Mouse (Mus musculus): ENCODE results near the gene 4930452B06Rik. TPM values are rescaled to one million over a fixed set of nuclear protein-coding genes. Genes with fewer than 3 reads are reported as not detected.

Gene 4930452B06Rik
- total and polyA plus RNA-seq, 2 experiments, result 0.77 to 1.8 TPM

DNA sequence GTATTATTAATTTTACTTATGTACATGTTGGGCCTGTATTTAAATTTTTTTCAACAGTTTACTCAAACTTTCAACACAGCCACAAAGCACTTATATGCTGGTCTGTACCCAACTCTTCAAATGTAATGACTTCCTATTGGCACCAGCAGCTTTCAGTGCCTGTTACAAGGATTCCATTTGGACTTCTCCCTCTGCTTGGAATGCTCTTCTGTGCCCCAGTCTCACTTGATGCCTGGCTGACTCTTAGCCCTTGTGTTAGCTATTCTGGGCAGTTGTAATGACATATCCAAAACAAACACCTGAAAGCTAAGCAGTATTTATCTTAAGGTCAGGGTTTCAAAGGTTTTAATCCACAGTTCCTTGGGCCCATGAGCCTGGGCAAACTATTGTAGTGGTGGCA is 5.7 kb downstream of the 4930452B06Rik start:
- no peak overlapping the region for H3K9ac ChIP-seq (ENCODE audit: low read depth, low read length)
- no peak for TF ChIP-seq POLR2A (IDR thresholded peaks at IDR 0.05; ENCODE audit: extremely low read depth, insufficient read depth, low read length)
- TF ChIP-seq CTCF (IDR thresholded peaks at IDR 0.05; ENCODE audit: low read depth, low read length), result no peak
- no peak for DNase-seq (ENCODE audit: extremely low read depth, low read depth, low spot score)
- H3K36me3 ChIP-seq (ENCODE audit: control insufficient read depth, insufficient read depth, low read length), result no peaks in the 10 kb centered on the region
- H3K4me1 ChIP-seq (ENCODE audit: control insufficient read depth, insufficient read depth, low read length), result no peaks in the 10 kb centered on the region
- no peaks in the 10 kb centered on the region for H3K27me3 ChIP-seq (ENCODE audit: control insufficient read depth, insufficient read depth, low read length)
- no peaks in the 10 kb centered on the region for H3K79me2 ChIP-seq (ENCODE audit: control insufficient read depth, insufficient read depth, low read length)
- no peak overlapping the region for H3K27ac ChIP-seq (replicated peaks; ENCODE audit: insufficient read depth, low read depth, low read length)
- no peak overlapping the region for H3K4me3 ChIP-seq (ENCODE audit: insufficient read depth, low read depth, low read length)

DNA sequence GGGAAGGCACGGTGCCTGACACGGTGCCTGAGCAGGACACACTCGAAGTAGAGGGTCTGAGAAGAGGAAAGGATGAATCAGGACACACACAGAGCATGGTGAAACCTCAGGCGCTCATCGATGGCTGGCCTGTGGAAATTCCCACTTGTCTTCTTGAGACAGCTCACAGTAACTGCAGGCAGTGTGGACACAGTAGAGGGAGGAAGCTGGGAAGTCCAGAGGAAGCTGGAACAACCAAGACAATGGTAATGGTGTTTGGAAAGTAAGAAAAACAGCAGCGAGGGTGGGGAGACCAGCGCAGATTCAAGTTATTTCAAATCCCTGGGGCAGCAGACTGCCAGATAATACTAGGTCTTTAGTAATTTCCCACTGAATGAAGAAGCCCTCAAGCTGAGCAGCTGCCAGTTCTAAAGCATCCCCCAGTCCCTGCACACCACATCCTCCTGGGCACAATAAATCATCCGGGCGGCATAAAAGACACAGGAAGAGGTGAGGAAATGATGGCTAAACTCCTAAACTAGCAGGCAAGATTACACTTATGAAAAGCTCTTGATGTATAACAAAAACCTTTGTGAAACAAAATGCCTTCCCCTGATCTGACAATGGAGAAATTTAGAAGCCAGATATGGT is 24.3 kb downstream of the 4930452B06Rik start:
- no peaks in the 10 kb centered on the region for H3K27me3 ChIP-seq (ENCODE audit: control insufficient read depth, insufficient read depth, low read length)
- no peak overlapping the region for H3K27ac ChIP-seq (replicated peaks; ENCODE audit: insufficient read depth, low read depth, low read length)
- no peak overlapping the region for H3K9ac ChIP-seq (ENCODE audit: low read depth, low read length)
- DNase-seq (ENCODE audit: extremely low read depth, low read depth, low spot score), result no peak
- 74% methylated on average over 9 of the region's 9 CpGs for WGBS
- no peaks in the 10 kb centered on the region for H3K36me3 ChIP-seq (ENCODE audit: control insufficient read depth, insufficient read depth, low read length)
- TF ChIP-seq CTCF (IDR thresholded peaks at IDR 0.05; ENCODE audit: low read depth, low read length), result no peak
- TF ChIP-seq POLR2A (IDR thresholded peaks at IDR 0.05; ENCODE audit: extremely low read depth, insufficient read depth, low read length), result no peak
- H3K4me3 ChIP-seq (ENCODE audit: insufficient read depth, low read depth, low read length), result no peak overlapping the region
- H3K79me2 ChIP-seq (ENCODE audit: control insufficient read depth, insufficient read depth, low read length), result no peaks in the 10 kb centered on the region
- H3K4me1 ChIP-seq (ENCODE audit: control insufficient read depth, insufficient read depth, low read length), result no peaks in the 10 kb centered on the region

DNA sequence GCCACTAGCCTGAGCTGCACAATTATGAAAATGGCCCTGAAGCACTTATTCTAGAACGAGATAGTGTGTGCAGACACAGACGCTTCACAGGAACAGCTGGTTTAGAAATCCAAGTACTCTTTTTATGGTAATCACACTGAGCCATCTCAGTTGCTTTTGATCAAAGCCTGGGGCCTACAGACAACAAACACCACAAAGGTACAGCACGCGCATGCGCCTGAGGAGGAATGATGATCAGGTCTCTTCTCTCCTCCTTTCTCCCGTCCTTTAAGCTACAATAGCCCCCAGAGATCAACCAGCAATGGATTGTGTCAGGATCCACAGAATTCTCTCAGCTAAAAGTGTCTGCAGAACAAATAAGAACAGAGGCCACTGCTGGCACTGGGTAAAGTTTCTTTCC is 33.8 kb downstream of the 4930452B06Rik start:
- no peaks in the 10 kb centered on the region for H3K4me1 ChIP-seq (ENCODE audit: control insufficient read depth, insufficient read depth, low read length)
- H3K36me3 ChIP-seq (ENCODE audit: control insufficient read depth, insufficient read depth, low read length), result no peaks in the 10 kb centered on the region
- H3K27me3 ChIP-seq (ENCODE audit: control insufficient read depth, insufficient read depth, low read length), result no peaks in the 10 kb centered on the region
- TF ChIP-seq POLR2A (IDR thresholded peaks at IDR 0.05; ENCODE audit: extremely low read depth, insufficient read depth, low read length) (no peak), CTCF (IDR thresholded peaks at IDR 0.05; ENCODE audit: low read depth, low read length) (no peak)
- no peak overlapping the region for H3K4me3 ChIP-seq (ENCODE audit: insufficient read depth, low read depth, low read length)
- no peaks in the 10 kb centered on the region for H3K79me2 ChIP-seq (ENCODE audit: control insufficient read depth, insufficient read depth, low read length)
- WGBS, result 90% methylated on average over 6 of the region's 6 CpGs
- H3K9ac ChIP-seq (ENCODE audit: low read depth, low read length), result no peak overlapping the region
- no peak overlapping the region for H3K27ac ChIP-seq (replicated peaks; ENCODE audit: insufficient read depth, low read depth, low read length)
- no peak for DNase-seq (ENCODE audit: extremely low read depth, low read depth, low spot score)

DNA sequence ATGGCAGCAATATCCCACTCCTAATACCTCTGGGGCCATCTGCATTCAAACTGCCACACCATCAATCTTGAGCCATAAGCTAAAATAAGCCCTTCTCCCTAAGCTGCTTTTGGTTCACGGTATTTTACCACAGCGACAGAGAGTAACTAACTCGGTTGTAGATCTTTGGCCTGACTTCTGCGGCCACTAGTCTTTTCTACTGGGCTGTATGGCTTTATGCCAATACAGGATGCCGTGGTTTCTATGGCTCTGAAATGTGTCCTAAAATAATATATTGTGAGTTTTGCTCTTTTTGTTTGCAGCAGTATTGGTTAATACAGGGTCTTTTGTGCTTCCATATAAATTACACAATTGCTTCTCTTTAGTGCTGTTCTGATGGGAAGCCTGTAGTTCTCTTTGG is 37.6 kb downstream of the 4930452B06Rik start:
- TF ChIP-seq CTCF (IDR thresholded peaks at IDR 0.05; ENCODE audit: low read depth, low read length) (no peak), POLR2A (IDR thresholded peaks at IDR 0.05; ENCODE audit: extremely low read depth, insufficient read depth, low read length) (no peak)
- Histone ChIP-seq H3K4me3 (ENCODE audit: insufficient read depth, low read depth, low read length) (no peak overlapping the region), H3K27me3 (ENCODE audit: control insufficient read depth, insufficient read depth, low read length) (no peaks in the 10 kb centered on the region), H3K9ac (ENCODE audit: low read depth, low read length) (no peak overlapping the region), H3K4me1 (ENCODE audit: control insufficient read depth, insufficient read depth, low read length) (no peaks in the 10 kb centered on the region), H3K36me3 (ENCODE audit: control insufficient read depth, insufficient read depth, low read length) (no peaks in the 10 kb centered on the region), H3K27ac (replicated peaks; ENCODE audit: insufficient read depth, low read depth, low read length) (no peak overlapping the region), H3K79me2 (ENCODE audit: control insufficient read depth, insufficient read depth, low read length) (no peaks in the 10 kb centered on the region)
- DNase-seq (ENCODE audit: extremely low read depth, low read depth, low spot score), result no peak
- 90% methylated on average over 5 of the region's 5 CpGs for WGBS

DNA sequence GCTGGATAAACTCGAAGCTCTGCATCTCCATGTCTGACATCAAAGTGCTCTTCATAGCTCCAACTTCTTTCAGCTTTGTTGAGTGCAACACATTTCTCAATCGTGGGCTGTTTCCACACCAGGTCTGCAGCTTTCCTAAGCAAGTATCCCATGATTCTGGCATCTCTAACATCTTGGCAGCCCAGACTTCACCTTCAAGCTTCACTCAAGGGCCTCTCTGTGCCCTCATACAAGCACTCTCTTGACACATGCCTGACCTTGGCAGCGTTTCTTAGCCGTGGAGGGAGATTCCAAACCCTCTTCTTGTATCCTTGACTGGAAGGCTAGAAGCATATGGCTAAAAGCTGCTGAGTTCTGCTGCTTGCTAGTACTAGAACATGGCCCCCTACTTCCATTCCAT is 38.6 kb downstream of the 4930452B06Rik start:
- no peaks in the 10 kb centered on the region for H3K36me3 ChIP-seq (ENCODE audit: control insufficient read depth, insufficient read depth, low read length)
- H3K27me3 ChIP-seq (ENCODE audit: control insufficient read depth, insufficient read depth, low read length), result no peaks in the 10 kb centered on the region
- 82% methylated on average over 4 of the region's 4 CpGs for WGBS
- no peaks in the 10 kb centered on the region for H3K79me2 ChIP-seq (ENCODE audit: control insufficient read depth, insufficient read depth, low read length)
- no peak overlapping the region for H3K4me3 ChIP-seq (ENCODE audit: insufficient read depth, low read depth, low read length)
- H3K9ac ChIP-seq (ENCODE audit: low read depth, low read length), result no peak overlapping the region
- H3K4me1 ChIP-seq (ENCODE audit: control insufficient read depth, insufficient read depth, low read length), result no peaks in the 10 kb centered on the region
- no peak overlapping the region for H3K27ac ChIP-seq (replicated peaks; ENCODE audit: insufficient read depth, low read depth, low read length)
- TF ChIP-seq CTCF (IDR thresholded peaks at IDR 0.05; ENCODE audit: low read depth, low read length), result no peak
- no peak for DNase-seq (ENCODE audit: extremely low read depth, low read depth, low spot score)

DNA sequence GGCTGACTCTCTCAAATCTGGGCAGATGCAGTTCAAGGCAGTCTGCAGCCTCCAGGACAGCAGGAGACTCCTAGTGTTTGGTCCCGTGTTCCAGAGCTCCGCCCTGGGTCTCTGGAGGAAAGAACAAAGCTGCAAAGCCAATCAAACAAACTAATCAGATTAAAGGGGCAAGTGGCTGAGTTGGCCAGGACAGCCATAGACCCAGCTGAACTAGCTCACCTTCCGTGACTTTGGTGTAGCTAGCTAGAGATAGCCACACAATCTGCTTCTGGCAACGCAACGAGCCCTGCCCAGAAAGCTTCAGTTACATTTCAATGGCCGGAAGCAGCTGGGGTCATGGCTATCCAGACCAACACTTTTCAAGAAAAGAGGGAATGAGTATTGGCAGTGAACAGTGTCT is 44.9 kb downstream of the 4930452B06Rik start:
- Histone ChIP-seq H3K79me2 (ENCODE audit: control insufficient read depth, insufficient read depth, low read length) (no peaks in the 10 kb centered on the region), H3K27ac (replicated peaks; ENCODE audit: insufficient read depth, low read depth, low read length) (no peak overlapping the region), H3K4me3 (ENCODE audit: insufficient read depth, low read depth, low read length) (no peak overlapping the region), H3K36me3 (ENCODE audit: control insufficient read depth, insufficient read depth, low read length) (no peaks in the 10 kb centered on the region), H3K4me1 (ENCODE audit: control insufficient read depth, insufficient read depth, low read length) (no peaks in the 10 kb centered on the region), H3K9ac (ENCODE audit: low read depth, low read length) (no peak overlapping the region), H3K27me3 (ENCODE audit: control insufficient read depth, insufficient read depth, low read length) (no peaks in the 10 kb centered on the region)
- WGBS, result 65% methylated on average over 6 of the region's 6 CpGs
- DNase-seq (ENCODE audit: extremely low read depth, low read depth, low spot score), result no peak
- TF ChIP-seq CTCF (IDR thresholded peaks at IDR 0.05; ENCODE audit: low read depth, low read length) (no peak), POLR2A (IDR thresholded peaks at IDR 0.05; ENCODE audit: extremely low read depth, insufficient read depth, low read length) (no peak)
